Mouse (Mus musculus) MEL (cell line): ENCODE results near the gene Phospho2.

Source experiments
- CTCF ChIP-seq, 3 experiments: IDR thresholded peaks in 2 of 3; conservative IDR thresholded peaks in 1 of 3; 2 replicates each; pipeline ENCODE4 v1.5.1; 2011 to 2012; ENCODE audit warnings: low read length in 3 of 3, low read depth in 2 of 3, mild to moderate bottlenecking in 2 of 3, improper control_type of control experiment in 1 of 3, inconsistent platforms in 1 of 3, mixed read lengths in 1 of 3, moderate library complexity in 1 of 3; ENCODE audit not compliant: control insufficient read depth in 1 of 3, insufficient read depth in 1 of 3, poor library complexity in 1 of 3, severe bottlenecking in 1 of 3
- EP300 ChIP-seq, 2 experiments: IDR thresholded peaks; 2 replicates each; pipeline ENCODE4 v1.6.1; 2011; ENCODE audit warnings: improper control_type of control experiment in 2 of 2, low read length in 2 of 2, low read depth in 1 of 2, mild to moderate bottlenecking in 1 of 2
- MAX ChIP-seq: IDR thresholded peaks from 2 replicates; pipeline ENCODE4 v1.6.1; 2011; ENCODE audit warnings: low read length, improper control_type of control experiment

DNA sequence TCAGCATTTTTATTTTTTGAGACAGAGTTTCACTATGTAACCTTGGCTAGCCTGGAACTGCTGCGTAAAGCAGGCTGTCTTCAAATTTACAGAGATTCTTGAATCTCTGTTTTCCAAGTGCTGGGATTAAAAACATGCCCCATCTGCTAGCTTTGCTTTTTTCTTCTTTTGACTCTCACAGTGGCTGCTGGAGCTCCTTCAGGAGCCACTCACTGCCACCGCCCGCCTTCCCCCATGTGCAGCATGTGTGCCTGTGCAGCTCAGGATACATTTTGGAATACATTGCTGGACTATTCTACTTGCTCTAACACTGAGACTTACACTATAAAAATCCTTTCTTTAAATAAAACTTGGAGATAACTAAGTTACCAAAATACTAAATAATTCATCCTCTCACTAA is 16.1 kb upstream of the Phospho2 start:
- TF ChIP-seq CTCF (IDR thresholded peaks at IDR 0.05 in 2 of 3, conservative IDR thresholded peaks at IDR 0.05 in 1 of 3; ENCODE audit: control insufficient read depth in 1 of 3, insufficient read depth in 1 of 3, low read depth in 2 of 3, low read length in 3 of 3, poor library complexity in 1 of 3, severe bottlenecking in 1 of 3) (no peak), MAX (no peak), EP300 (IDR thresholded peaks at IDR 0.05; ENCODE audit: low read depth in 1 of 2, low read length in 2 of 2) (no peak)
